Mouse (Mus musculus) brown adipose tissue, adult 24 weeks (tissue): ENCODE measurements around the gene Rrn3. TPM values are rescaled to one million over a fixed set of nuclear protein-coding genes. Genes with fewer than 3 reads are reported as not detected.

Experiments
- H3K27ac ChIP-seq: fragments of 200-500 bp; replicated peaks from 2 replicates; pipeline ENCODE4 v1.5.1; 2012; ENCODE audit warnings: low read depth, mild to moderate bottlenecking, low read length
- H3K4me1 ChIP-seq: fragments of 200-500 bp; 2 replicates; pipeline ENCODE4 v1.6.1; 2012; ENCODE audit warnings: low read length, mixed read lengths; ENCODE audit not compliant: control insufficient read depth, insufficient read depth, insufficient read length
- H3K4me3 ChIP-seq: fragments of 200-500 bp; 2 replicates; pipeline ENCODE4 v1.5.1; 2012; ENCODE audit warnings: low read depth, mild to moderate bottlenecking, low read length, moderate library complexity; ENCODE audit not compliant: insufficient read depth
- polyA plus RNA-seq: library from polyadenylated mRNA; stranded (reverse); fragments of >200 nt; gene quantifications from 2 replicates; pipeline ENCODE4 v1.2.4, GENCODE M21; 2012; ENCODE audit not compliant: missing spikeins, insufficient read depth, insufficient read length

Rrn3 gene
- polyA plus RNA-seq, 1 experiment: 18.9 TPM

DNA sequence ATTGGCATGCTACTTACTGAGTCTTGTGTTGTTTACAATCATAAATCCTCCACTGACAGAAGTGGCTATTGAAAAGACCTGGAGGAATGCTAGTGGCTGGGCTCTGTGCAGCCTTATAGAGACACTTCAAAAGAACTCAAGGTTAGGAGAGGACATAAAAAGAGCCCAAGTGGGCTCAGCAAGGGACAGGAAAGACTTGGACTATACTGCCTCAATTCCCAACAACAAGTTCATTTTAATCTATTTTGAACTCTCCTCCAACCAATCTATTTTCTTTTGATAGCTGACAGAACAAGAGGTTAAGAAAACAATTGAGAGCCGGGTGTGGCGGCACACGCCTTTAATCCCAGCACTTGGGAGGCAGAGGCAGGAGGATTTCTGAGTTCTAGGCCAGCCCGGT, 73.4 kb downstream of the Rrn3 start:
- Histone ChIP-seq H3K4me3 (no peak overlapping the region), H3K27ac (no peak overlapping the region), H3K4me1 (no peaks in the 10 kb centered on the region)

Other genes with a start within 250 kb of the Rrn3 start
- 16.9 and 18.7 TPM in 2 replicates for gene Parn, start 112.5 kb upstream of the Rrn3 start, polyA plus RNA-seq
- gene Bfar, start 108.8 kb upstream of the Rrn3 start, polyA plus RNA-seq: 33.6 and 44.6 TPM in 2 replicates
- gene 3110001I22Rik, start 108.8 kb upstream of the Rrn3 start, polyA plus RNA-seq: 4.4 and 4.5 TPM in 2 replicates
- not detected in 2 replicates for gene Pla2g10, start 49.7 kb upstream of the Rrn3 start, polyA plus RNA-seq
- 105 and 155 TPM in 2 replicates for gene Ntan1, start 38.1 kb downstream of the Rrn3 start, polyA plus RNA-seq
- gene Pdxdc1, start 122.4 kb downstream of the Rrn3 start, polyA plus RNA-seq: 96.7 and 119 TPM in 2 replicates
- 2.3 and 6.7 TPM in 2 replicates for gene Mpv17l, start 122.5 kb downstream of the Rrn3 start, polyA plus RNA-seq
- gene 2900011O08Rik, start 205.9 kb downstream of the Rrn3 start, polyA plus RNA-seq: not detected in 2 replicates
- not detected in 2 replicates for gene Ifitm7, start 206.2 kb downstream of the Rrn3 start, polyA plus RNA-seq